Mouse (Mus musculus) ovary, postnatal 14 days (tissue): ENCODE measurements around the gene Mrpl50.
"Not testable (repeated sequence)": the region's sequence is repeated elsewhere in the genome, so short reads cannot be mapped to it uniquely, and the experiment has no call there.

Experiments used
- DNase-seq: peaks from one replicate; pipeline ENCODE4 v3.0.0; 2022; ENCODE audit warnings: low spot score

Mrpl50 gene

GRCm38 (mm10) chr4:49509183-49509582 is 11.7 kb downstream of the Mrpl50 start:
- DNase-seq: no peak

- DNase-seq: no peak
Measured at GRCm38 (mm10) chr4:49506386-49506785, 14.5 kb downstream of the Mrpl50 start, which contains the start of gene Baat. Gene Baat (minus strand): TSS chr4:49506557.

GRCm38 (mm10) chr4:49503563-49503962 is 17.3 kb downstream of the Mrpl50 start:
- no peak for DNase-seq

DNA sequence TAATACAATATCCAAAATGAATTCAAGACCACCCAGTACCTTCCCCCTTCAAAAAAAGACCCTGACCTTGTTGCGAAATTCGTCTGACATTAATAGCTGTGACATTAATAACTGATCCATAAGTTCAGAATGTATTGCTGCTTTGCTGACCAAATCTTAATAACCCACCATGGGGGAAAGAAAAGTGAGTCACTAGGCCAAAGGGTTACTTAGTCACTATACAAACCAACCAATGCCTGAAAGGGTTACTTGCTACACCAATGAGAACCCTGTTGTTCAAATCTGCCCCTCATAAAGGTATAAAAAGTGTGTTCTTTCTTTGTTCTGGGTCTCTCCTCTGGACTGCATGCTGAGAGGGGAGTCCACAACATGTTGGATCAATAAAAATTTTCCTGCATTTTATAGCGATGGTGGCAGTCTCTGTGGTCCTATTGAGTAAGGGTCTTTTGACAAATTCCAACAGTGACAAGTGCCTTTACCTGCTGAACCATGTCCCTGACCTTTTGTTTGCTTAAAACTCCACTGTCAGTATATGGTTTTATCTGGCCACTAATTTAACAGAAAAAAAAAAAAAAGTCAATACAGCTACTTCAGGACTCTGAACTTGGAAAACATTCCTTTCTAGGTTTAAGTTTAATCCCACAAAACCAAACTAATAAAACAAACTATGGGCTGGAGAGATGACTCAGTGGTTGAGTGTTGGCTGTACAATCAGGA is 34.8 kb downstream of the Mrpl50 start:
- not testable (repeated sequence) for DNase-seq

DNA sequence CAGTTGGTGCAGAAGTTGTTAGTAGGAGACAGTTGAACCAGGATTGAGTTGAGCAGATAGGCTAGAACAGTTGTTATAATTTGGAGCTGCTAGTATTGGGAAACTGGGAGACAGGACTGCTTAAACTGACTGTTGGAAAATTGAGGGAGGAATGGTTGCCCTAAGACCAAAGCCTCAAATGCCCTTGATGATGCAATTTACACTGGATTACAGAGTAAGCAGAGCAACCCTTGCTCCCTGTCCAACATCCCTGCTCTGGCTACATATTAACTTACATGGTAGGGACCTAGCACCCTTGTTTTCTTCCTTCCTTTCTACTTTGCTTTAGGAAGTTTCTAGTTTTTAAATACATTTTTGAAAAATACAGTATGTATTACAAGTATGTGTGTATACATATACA is 35.5 kb downstream of the Mrpl50 start:
- DNase-seq: no peak

- no peak for DNase-seq
Measured at GRCm38 (mm10) chr4:49480896-49481295, 40.0 kb downstream of the Mrpl50 start.

GRCm38 (mm10) chr4:49480104-49480760 is 40.7 kb downstream of the Mrpl50 start:
- no peak for DNase-seq

- DNase-seq: not testable (repeated sequence)
Measured at GRCm38 (mm10) chr4:49479035-49479434, 41.9 kb downstream of the Mrpl50 start.

DNA sequence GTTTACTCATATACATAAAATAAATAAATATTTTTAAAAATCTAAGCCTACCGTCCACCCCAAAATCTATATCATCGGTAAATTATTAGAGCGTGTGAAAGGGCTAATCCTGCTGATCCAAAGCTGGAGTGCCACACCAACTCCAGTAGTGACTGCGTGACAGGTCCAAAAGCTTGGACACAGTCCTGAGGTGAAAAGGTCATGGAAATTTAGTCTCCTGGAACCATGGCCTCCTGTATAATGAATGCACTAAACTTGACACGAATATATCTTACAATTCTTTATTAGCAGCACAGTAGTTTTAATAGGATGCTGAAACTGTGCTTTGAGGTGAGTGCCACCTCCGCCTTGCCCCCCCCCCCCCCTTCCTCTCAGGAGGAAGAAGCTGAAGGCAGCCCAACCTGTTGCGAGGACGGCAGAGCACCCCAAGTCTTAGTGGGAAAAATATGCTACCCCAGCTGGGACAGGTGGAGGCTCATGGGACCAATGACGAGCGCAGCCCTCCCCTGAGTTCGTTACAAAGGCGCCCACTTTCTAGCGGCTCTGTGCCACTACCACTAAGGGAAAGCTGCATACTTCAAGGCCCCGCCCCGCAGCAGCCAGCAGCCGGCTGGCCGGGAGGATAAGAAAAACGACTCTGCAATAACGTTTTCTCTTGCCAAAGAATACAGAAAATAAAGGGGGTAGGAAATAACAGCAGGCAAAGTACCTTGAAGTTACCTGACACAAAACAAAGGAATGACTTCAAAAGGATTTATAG is 42.6 kb downstream of the Mrpl50 start:
- DNase-seq: no peak

GRCm38 (mm10) chr4:49474583-49474982 is 46.3 kb downstream of the Mrpl50 start:
- DNase-seq: no peak

- DNase-seq: no peak
Measured at GRCm38 (mm10) chr4:49473435-49474100, 47.3 kb downstream of the Mrpl50 start, which contains the start of gene Acnat1. Gene Acnat1 (minus strand): TSS chr4:49473912.

GRCm38 (mm10) chr4:49469435-49470151 is 51.3 kb downstream of the Mrpl50 start:
- DNase-seq: no peak

- no peak for DNase-seq
Measured at GRCm38 (mm10) chr4:49467360-49467759, 53.5 kb downstream of the Mrpl50 start.
